Mouse (Mus musculus) ES-Bruce4 (cell line): ENCODE data around the gene Rfc5.

Experiments used
- CTCF ChIP-seq: IDR thresholded peaks from one replicate; pipeline ENCODE4 v1.8.1; 2011; ENCODE audit warnings: low read depth, low read length
- EP300 ChIP-seq: IDR thresholded peaks from 2 replicates; pipeline ENCODE4 v1.6.1; 2011; ENCODE audit warnings: low read depth, low read length; ENCODE audit not compliant: insufficient read depth
- POLR2A ChIP-seq: IDR thresholded peaks from one replicate; pipeline ENCODE4 v1.8.1; 2011; ENCODE audit warnings: low read length; ENCODE audit not compliant: insufficient read depth

DNA sequence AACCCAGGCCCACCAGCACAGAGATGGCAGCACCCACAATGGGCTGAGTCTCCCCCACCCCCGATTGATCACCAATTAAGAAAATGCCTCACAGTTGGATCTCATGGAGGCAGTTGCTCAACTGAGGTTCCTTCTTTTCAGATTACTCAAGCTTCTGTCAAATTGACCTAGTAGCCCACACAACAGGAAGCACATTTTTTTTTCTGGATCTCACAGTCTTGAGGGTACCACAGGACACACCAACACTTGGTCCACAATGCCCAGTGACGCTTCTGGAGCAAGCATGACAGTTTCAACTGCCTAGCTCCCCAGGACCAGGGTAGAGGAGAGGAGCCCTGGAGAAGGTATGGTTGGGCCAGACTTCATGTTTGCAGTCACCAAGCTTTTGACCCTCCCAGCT lies 28.6 kb upstream of the Rfc5 start:
- TF ChIP-seq CTCF (no peak), POLR2A (no peak), EP300 (no peak)
